Mouse (Mus musculus): ENCODE data around the gene Cacnb2. TPM values are rescaled to one million over a fixed set of nuclear protein-coding genes. Genes with fewer than 3 reads are reported as not detected.
"Not testable (repeated sequence)": the region's sequence is repeated elsewhere in the genome, so short reads cannot be mapped to it uniquely, and the experiment has no call there.

Cacnb2 gene
- total and polyA plus RNA-seq, 3 experiments: 16.2 to 42.5 (median 29.5) TPM

- DNase-seq: no peak
Observed at GRCm38 (mm10) chr2:14656673-14657072, 53.8 kb downstream of the Cacnb2 start.

- DNase-seq: no peak
Observed at GRCm38 (mm10) chr2:14657205-14657844, 54.4 kb downstream of the Cacnb2 start.

- DNase-seq: no peak
Observed at GRCm38 (mm10) chr2:14665213-14665612, 62.3 kb downstream of the Cacnb2 start.

GRCm38 (mm10) chr2:14672117-14672516 lies 69.2 kb downstream of the Cacnb2 start:
- DNase-seq: no peak

DNA sequence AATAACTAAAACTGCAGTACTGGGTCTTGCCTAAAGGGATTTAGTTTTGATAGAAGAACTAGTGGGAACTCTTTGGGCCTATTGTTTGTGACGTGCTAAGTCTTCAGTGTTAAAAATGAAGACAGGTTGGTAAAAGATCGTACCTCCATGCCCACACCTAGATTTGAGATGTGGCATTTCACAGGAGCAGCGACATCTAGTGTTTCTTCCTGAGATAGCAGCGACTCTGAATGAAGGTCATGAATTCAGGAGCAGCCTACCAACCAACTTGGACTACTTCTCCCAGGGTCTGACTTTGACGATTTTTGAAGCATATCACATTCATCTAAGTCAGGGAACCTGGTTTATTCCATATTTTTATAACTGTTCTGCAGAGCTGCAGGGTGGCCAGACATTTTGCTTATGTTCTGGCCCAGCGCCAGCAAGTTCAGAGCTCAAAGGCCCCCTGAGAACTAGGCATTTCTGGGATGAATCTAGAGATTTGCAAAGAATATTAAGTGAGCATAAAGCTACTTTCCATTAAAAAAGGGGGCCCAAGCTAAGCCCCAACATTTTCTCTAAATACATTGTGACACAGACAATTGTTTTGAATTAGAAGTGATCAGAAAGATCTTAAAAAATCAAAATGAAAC lies 74.1 kb downstream of the Cacnb2 start:
- DNase-seq: peak; percentile 56

GRCm38 (mm10) chr2:14684231-14684630 lies 81.3 kb downstream of the Cacnb2 start:
- DNase-seq: no peak

DNA sequence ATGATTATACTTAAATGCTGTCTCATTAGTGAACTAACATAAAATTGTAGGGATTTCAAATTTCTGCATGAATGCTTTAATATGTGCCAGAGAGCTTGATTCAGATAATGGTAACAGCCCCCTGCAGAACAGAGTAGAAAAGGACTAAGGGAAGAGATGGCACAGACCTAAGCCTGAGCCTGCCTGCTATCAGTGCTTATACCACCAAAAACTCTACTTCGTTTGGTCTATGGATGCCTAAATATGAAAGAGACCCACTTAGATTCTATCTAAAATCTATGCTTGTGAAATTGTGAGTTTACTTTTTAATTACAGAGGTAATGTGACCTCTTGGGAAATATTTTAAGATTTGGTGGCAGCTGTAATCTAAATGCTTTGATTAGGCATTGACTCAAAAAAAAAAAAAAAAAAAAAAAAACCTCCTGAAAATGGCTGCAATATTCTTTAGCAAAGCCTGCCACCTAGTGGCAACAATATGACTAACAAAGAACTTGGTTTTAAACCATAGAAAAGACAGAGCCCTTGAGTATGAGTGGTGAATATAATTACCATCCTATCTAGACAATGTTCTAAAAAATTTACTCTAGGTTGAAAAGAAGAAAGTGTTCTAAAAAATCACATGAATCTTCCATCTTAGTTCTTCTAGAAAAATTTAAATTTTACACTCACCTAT lies 100.2 kb downstream of the Cacnb2 start:
- no peak for DNase-seq

- DNase-seq: no peak
Observed at GRCm38 (mm10) chr2:14703676-14704075, 100.8 kb downstream of the Cacnb2 start.

- no peak for DNase-seq
Observed at GRCm38 (mm10) chr2:14710247-14710646, 107.4 kb downstream of the Cacnb2 start.

- DNase-seq: no peak
Observed at GRCm38 (mm10) chr2:14711751-14712150, 108.9 kb downstream of the Cacnb2 start.

DNA sequence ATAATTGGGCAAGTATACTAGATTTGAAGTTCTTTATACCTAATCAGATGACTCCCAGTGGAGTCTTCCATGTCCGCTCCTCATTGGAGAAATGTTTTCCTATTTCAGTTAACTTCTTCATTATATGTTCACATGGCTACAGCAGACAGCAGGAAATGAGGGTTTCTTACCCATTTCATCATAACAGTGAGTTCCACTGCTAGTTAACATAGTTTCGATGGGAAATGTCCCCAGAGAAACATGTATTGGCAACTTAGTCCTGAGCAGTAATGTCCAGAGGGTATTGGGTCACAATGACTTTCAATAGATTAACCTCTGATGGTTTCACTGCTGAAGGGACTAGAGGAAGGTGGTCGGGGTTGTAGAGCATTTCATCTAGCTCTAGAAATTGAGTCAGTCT lies 110.2 kb downstream of the Cacnb2 start:
- no peak for DNase-seq

- DNase-seq: no peak
Observed at GRCm38 (mm10) chr2:14716666-14717065, 113.8 kb downstream of the Cacnb2 start.

GRCm38 (mm10) chr2:14719119-14719718 lies 116.3 kb downstream of the Cacnb2 start:
- DNase-seq: no peak

DNA sequence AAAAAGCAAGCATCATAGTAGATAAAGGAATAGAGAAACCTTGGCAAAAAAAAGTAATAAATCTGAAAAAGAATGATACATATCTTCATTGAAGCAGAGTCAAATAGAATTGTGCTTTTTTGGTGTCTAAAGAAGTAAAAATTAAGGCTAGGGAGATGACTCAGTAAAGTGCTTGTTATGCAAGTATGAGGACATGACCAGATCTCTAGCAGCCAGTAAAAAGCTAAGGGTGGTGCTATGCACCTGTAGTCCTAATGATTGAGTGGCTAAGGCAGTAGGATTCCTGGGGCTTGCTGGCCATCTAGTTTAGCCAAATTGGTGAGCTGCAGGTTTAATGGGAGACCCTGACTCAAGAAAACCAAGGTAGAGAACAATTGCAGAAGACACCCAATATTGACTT lies 122.5 kb downstream of the Cacnb2 start:
- DNase-seq: no peak

DNA sequence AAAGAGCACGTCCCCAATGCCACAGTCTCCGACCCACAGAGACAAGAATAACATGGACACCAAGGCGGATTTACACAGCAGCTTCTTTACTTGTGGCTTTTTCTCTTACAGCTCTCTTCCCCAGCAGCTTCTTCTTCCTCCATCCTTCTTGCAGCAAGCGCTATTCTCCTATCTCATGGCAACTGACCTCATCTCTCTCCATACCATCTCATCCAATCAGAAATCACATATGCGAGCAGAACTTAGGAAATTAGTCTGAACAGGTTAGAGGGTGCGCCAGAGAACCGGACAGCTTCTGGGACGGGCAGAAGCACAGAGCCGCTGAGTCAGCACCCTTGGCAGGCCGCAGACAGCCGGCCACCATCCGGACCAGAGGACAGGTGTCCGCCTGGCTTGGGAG lies 123.7 kb downstream of the Cacnb2 start:
- DNase-seq: not testable (repeated sequence)

DNA sequence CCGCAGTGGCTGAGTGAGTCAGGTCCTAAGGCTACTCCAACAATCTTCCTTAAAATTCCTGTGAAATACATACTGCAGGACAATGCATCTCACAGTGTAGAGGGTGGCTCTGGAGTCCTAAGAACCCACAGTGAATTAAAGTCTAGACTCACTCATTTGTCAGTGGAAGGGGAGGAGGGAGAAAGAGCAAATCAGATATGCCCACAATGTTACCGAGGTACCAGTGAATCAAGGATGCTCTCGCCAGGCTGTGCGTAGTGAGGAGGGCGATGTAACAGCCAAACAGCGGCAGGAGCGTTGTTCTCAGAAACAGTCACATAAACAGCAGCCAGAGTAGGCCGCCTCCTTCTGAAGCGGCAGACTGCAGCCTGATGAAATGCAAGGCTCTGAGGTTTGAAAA lies 136.0 kb downstream of the Cacnb2 start:
- peak; percentile 48 for DNase-seq

- peak; percentile 13 for DNase-seq
Observed at GRCm38 (mm10) chr2:14739510-14739909, 136.6 kb downstream of the Cacnb2 start.

DNA sequence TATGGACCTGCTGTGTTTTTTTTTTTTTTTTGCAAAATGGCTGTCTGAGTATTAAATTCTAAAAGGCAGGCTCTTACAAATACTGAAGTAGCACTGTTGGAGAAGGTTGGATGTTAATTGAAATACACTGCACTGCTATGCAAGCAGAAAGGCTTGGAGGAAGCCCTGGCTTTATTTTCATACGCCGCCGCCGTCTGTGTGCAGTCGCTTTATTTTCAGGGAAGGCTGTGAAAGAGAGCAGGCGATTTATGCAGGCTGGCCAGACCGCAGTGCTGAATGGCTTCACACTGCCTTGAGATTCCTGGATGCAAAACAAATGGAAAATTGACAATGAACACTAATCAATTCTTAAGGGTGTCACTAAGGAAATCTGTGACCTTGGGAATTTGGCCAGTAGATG lies 137.5 kb downstream of the Cacnb2 start:
- peak; percentile 53 for DNase-seq

DNA sequence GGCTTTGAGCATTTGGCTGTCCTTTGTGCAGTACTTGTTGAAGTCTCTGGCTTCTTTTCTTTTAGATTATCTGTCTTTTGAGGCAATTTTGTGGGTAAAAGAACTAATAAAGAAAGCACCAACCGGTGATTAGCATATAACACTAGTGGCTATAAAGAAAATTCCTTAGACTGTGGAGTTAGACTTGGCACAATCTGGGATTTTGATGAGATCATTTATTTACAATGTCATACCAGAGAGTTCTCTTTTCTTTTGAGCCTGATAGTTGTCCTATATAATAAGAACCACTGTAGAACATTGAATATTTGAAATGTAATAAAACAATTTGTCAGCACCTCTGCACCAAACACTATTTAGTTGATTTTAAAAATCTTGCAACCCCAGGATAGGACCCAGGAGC lies 141.9 kb downstream of the Cacnb2 start:
- no peak for DNase-seq

GRCm38 (mm10) chr2:14762846-14763245 lies 160.0 kb downstream of the Cacnb2 start:
- DNase-seq: no peak

DNA sequence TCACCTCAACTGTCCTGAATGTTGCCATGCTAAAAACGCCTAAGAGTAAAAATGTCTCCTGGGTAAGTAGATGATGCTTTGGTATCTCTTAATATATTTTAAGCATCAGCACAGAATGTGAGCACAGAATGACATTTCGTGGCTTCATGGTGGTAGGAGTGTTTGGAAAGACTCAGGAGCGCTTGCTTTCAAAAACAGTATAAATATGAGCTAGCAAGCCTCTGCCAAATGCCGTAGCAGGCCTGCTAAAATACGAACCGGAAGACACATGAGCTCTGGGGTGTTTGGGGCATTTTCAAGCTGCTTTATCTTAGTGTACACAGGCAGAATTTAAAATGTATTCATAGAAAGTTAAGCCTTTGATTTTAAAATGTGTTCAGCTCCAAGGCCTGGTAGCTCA lies 161.0 kb downstream of the Cacnb2 start:
- DNase-seq: no peak

GRCm38 (mm10) chr2:14769448-14769847 lies 166.6 kb downstream of the Cacnb2 start:
- peak; percentile 62 for DNase-seq

- DNase-seq: no peak
Observed at GRCm38 (mm10) chr2:14770635-14771034, 167.7 kb downstream of the Cacnb2 start.

Data from adrenal gland, adult 2 months (tissue).